Mouse (Mus musculus): Measurements from ENCODE around the gene Olfr1097. TPM values are rescaled to one million over a fixed set of nuclear protein-coding genes. Genes with fewer than 3 reads are reported as not detected.

Olfr1097 gene
- polyA plus RNA-seq (2012; rRNA removed) = not detected in 2 replicates

DNA sequence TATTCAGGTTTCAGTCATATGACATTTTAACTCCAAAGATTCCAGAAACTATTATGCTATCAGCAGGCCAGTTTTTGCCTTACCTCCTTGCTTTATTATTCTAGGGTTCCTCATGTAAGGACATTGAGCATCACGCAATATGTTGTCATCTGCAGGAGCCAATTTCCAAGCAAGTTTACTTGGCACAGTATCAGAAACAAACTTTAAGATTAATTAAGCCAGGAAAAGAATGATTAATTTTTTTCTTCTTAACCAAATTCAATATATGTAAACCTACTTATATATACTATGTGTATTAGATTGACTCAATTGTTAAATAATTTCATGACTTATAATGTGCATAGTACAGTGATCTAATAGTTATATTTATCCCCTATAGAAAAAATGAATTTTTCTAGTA is at the start of gene Olfr1097:
Gene Olfr1097 (minus strand): TSS at position 101 of the 400 bp plus-strand sequence.
- H3K36me3 ChIP-seq (ENCODE audit: control insufficient read depth, insufficient read depth, low read length) = no peaks in the 10 kb centered on the region
- no peaks in the 10 kb centered on the region for H3K27me3 ChIP-seq (ENCODE audit: control insufficient read depth, insufficient read depth, low read length)
- 89% methylated on average over 1 of the region's 1 CpGs for WGBS
- H3K4me1 ChIP-seq (ENCODE audit: control insufficient read depth, insufficient read depth, insufficient read length) = no peaks in the 10 kb centered on the region
- H3K4me3 ChIP-seq (ENCODE audit: extremely low read depth, insufficient read depth, insufficient read length) = no peak within 1 kb of the TSS
- no peak for TF ChIP-seq CTCF (IDR thresholded peaks at IDR 0.05; ENCODE audit: extremely low read depth, insufficient read depth, insufficient read length, insufficient replicate concordance)
- no peak for DNase-seq (ENCODE audit: low read depth in 1 of 2, low spot score in 2 of 2)
- no peak within 1 kb of the TSS for H3K27ac ChIP-seq (ENCODE audit: insufficient read depth, low read length)

- no peaks in the 10 kb centered on the region for H3K36me3 ChIP-seq (ENCODE audit: control insufficient read depth, insufficient read depth, low read length)
- H3K4me3 ChIP-seq (ENCODE audit: extremely low read depth, insufficient read depth, insufficient read length) = no peak overlapping the region
- no peaks in the 10 kb centered on the region for H3K27me3 ChIP-seq (ENCODE audit: control insufficient read depth, insufficient read depth, low read length)
- DNase-seq (ENCODE audit: low read depth in 1 of 2, low spot score in 2 of 2) = no peak
- no peak for TF ChIP-seq POLR2A (IDR thresholded peaks at IDR 0.05; ENCODE audit: low read depth, low read length)
- TF ChIP-seq CTCF (IDR thresholded peaks at IDR 0.05; ENCODE audit: extremely low read depth, insufficient read depth, insufficient read length, insufficient replicate concordance) = no peak
- H3K4me1 ChIP-seq (ENCODE audit: control insufficient read depth, insufficient read depth, insufficient read length) = no peaks in the 10 kb centered on the region
- no peak overlapping the region for H3K27ac ChIP-seq (ENCODE audit: insufficient read depth, low read length)
These were observed 34.5 kb upstream of the Olfr1097 start for GRCm38 (mm10) chr2:86926557-86926956.

DNA sequence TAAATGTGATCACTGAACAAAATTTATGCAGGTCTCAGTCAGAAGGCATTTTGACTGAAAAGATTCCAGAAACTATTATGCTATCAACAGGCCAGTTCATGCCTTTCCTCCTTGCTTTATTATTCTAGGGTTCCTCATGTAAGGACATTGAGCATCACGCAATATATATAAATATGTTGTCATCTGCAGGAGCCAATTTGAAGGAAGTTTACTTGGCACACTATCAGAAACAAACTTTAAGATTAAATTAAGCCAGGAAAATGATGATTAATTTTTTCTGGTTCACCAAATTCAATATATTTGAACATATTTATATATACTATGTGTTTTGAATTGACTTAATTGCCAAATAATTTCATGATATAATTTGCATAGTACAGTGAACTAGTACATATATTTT is 32.4 kb upstream of the Olfr1097 start, which contains the start of gene Olfr1098:
Gene Olfr1098 (minus strand): TSS at position 101 of the 400 bp plus-strand sequence.
- 93% methylated on average over 1 of the region's 1 CpGs for WGBS
- TF ChIP-seq CTCF (IDR thresholded peaks at IDR 0.05; ENCODE audit: extremely low read depth, insufficient read depth, insufficient read length, insufficient replicate concordance) (no peak), POLR2A (IDR thresholded peaks at IDR 0.05; ENCODE audit: low read depth, low read length) (no peak)

DNA sequence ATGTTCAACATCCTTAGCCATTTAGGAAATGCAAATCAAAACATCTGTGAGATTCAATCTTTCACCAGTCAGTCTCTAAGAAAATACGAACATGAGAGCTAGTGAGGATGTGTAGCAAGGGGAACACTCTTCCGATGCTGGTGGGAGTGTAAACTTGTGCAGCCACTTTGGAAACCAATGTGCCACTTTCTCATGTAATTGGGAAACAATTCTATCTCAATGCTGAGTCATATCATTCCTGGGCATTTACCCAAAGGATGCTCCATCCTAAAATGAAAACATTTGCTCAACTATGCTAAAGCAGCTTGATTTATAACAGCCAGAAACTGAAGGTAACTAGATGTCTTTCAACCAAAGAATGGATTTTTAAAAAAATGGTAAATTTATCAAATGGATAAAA is 13.6 kb upstream of the Olfr1097 start:
- Histone ChIP-seq H3K27ac (ENCODE audit: insufficient read depth, low read length) (no peak overlapping the region), H3K27me3 (ENCODE audit: control insufficient read depth, insufficient read depth, low read length) (no peaks in the 10 kb centered on the region), H3K4me3 (ENCODE audit: extremely low read depth, insufficient read depth, insufficient read length) (no peak overlapping the region), H3K36me3 (ENCODE audit: control insufficient read depth, insufficient read depth, low read length) (no peaks in the 10 kb centered on the region), H3K4me1 (ENCODE audit: control insufficient read depth, insufficient read depth, insufficient read length) (no peaks in the 10 kb centered on the region)
- DNase-seq (ENCODE audit: low read depth in 1 of 2, low spot score in 2 of 2) = no peak
- WGBS = 83% methylated on average over 2 of the region's 2 CpGs
- TF ChIP-seq CTCF (IDR thresholded peaks at IDR 0.05; ENCODE audit: extremely low read depth, insufficient read depth, insufficient read length, insufficient replicate concordance) (no peak), POLR2A (IDR thresholded peaks at IDR 0.05; ENCODE audit: low read depth, low read length) (no peak)

More for the DNA sequence above, 32.4 kb upstream of the Olfr1097 start, which contains the start of gene Olfr1098:
- no peaks in the 10 kb centered on the region for H3K27me3 ChIP-seq (ENCODE audit: control insufficient read depth, insufficient read depth, low read length)
- H3K36me3 ChIP-seq (ENCODE audit: control insufficient read depth, insufficient read depth, low read length) = no peaks in the 10 kb centered on the region
- H3K4me3 ChIP-seq (ENCODE audit: extremely low read depth, insufficient read depth, insufficient read length) = no peak within 1 kb of the TSS
- no peak for DNase-seq (ENCODE audit: low read depth in 1 of 2, low spot score in 2 of 2)
- no peaks in the 10 kb centered on the region for H3K4me1 ChIP-seq (ENCODE audit: control insufficient read depth, insufficient read depth, insufficient read length)
- H3K27ac ChIP-seq (ENCODE audit: insufficient read depth, low read length) = no peak within 1 kb of the TSS

- Histone ChIP-seq H3K36me3 (ENCODE audit: control insufficient read depth, insufficient read depth, low read length) (no peaks in the 10 kb centered on the region), H3K4me3 (ENCODE audit: extremely low read depth, insufficient read depth, insufficient read length) (no peak within 1 kb of the TSS), H3K4me1 (ENCODE audit: control insufficient read depth, insufficient read depth, insufficient read length) (no peaks in the 10 kb centered on the region), H3K27me3 (ENCODE audit: control insufficient read depth, insufficient read depth, low read length) (no peaks in the 10 kb centered on the region), H3K27ac (ENCODE audit: insufficient read depth, low read length) (no peak within 1 kb of the TSS)
- DNase-seq (ENCODE audit: low read depth in 1 of 2, low spot score in 2 of 2) = no peak
- no peak for TF ChIP-seq POLR2A (IDR thresholded peaks at IDR 0.05; ENCODE audit: low read depth, low read length)
- WGBS = 55% methylated on average over 1 of the region's 1 CpGs
These were observed 17.3 kb downstream of the Olfr1097 start, which contains the start of gene Gm13723 for GRCm38 (mm10) chr2:86874702-86875101. TSS of gene Gm13723 (minus strand) at chr2:86874802.

GRCm38 (mm10) chr2:86851596-86851995 is 40.4 kb downstream of the Olfr1097 start, which contains the start of gene Olfr1095:
TSS of gene Olfr1095 (minus strand) at chr2:86851696.
- no peak for TF ChIP-seq CTCF (IDR thresholded peaks at IDR 0.05; ENCODE audit: extremely low read depth, insufficient read depth, insufficient read length, insufficient replicate concordance)
- TF ChIP-seq POLR2A (IDR thresholded peaks at IDR 0.05; ENCODE audit: low read depth, low read length) = no peak
- no peaks in the 10 kb centered on the region for H3K4me1 ChIP-seq (ENCODE audit: control insufficient read depth, insufficient read depth, insufficient read length)
- no peak within 1 kb of the TSS for H3K27ac ChIP-seq (ENCODE audit: insufficient read depth, low read length)
- H3K27me3 ChIP-seq (ENCODE audit: control insufficient read depth, insufficient read depth, low read length) = no peaks in the 10 kb centered on the region
- H3K36me3 ChIP-seq (ENCODE audit: control insufficient read depth, insufficient read depth, low read length) = no peaks in the 10 kb centered on the region
- no peak for DNase-seq (ENCODE audit: low read depth in 1 of 2, low spot score in 2 of 2)
- H3K4me3 ChIP-seq (ENCODE audit: extremely low read depth, insufficient read depth, insufficient read length) = no peak within 1 kb of the TSS
- 90% methylated on average over 3 of the region's 3 CpGs for WGBS

Other genes starting within 250 kb of the Olfr1097 start
- gene Olfr1085, start 230.2 kb downstream of the Olfr1097 start, polyA plus RNA-seq (2012; rRNA removed) = not detected in 2 replicates
- gene Olfr1086, start 212.1 kb downstream of the Olfr1097 start, polyA plus RNA-seq (2012; rRNA removed) = not detected in 2 replicates
- gene Olfr1087, start 193.8 kb downstream of the Olfr1097 start, polyA plus RNA-seq (2012; rRNA removed) = not detected in 2 replicates
- gene Olfr1089, start 158.5 kb downstream of the Olfr1097 start, polyA plus RNA-seq (2012; rRNA removed) = not detected in 2 replicates
- not detected in 2 replicates for gene Olfr1090, start 133.2 kb downstream of the Olfr1097 start, polyA plus RNA-seq (2012; rRNA removed)
- not detected in 2 replicates for gene Olfr1093, start 109.7 kb downstream of the Olfr1097 start, polyA plus RNA-seq (2012; rRNA removed)
- gene Olfr141, start 82.2 kb downstream of the Olfr1097 start, polyA plus RNA-seq (2012; rRNA removed) = not detected in 2 replicates
- gene Olfr1094, start 67.6 kb downstream of the Olfr1097 start, polyA plus RNA-seq (2012; rRNA removed) = not detected in 2 replicates
- gene Olfr1095, start 40.5 kb downstream of the Olfr1097 start, polyA plus RNA-seq (2012; rRNA removed) = not detected in 2 replicates
- gene Gm13723, start 17.4 kb downstream of the Olfr1097 start, polyA plus RNA-seq (2012; rRNA removed) = not detected in 2 replicates
- gene Olfr1098, start 32.3 kb upstream of the Olfr1097 start, polyA plus RNA-seq (2012; rRNA removed) = not detected in 2 replicates
- not detected in 2 replicates for gene Olfr1099, start 68.5 kb upstream of the Olfr1097 start, polyA plus RNA-seq (2012; rRNA removed)
- gene Olfr1100, start 87.7 kb upstream of the Olfr1097 start, polyA plus RNA-seq (2012; rRNA removed) = not detected in 2 replicates
- gene Olfr1101, start 99.0 kb upstream of the Olfr1097 start, polyA plus RNA-seq (2012; rRNA removed) = not detected in 2 replicates
- not detected in 2 replicates for gene Olfr1102, start 106.2 kb upstream of the Olfr1097 start, polyA plus RNA-seq (2012; rRNA removed)
- gene Olfr1104, start 134.9 kb upstream of the Olfr1097 start, polyA plus RNA-seq (2012; rRNA removed) = not detected in 2 replicates
- not detected in 2 replicates for gene Olfr1105, start 144.3 kb upstream of the Olfr1097 start, polyA plus RNA-seq (2012; rRNA removed)
- gene Olfr1106, start 160.1 kb upstream of the Olfr1097 start, polyA plus RNA-seq (2012; rRNA removed) = not detected in 2 replicates
- gene Olfr1107, start 183.6 kb upstream of the Olfr1097 start, polyA plus RNA-seq (2012; rRNA removed) = not detected in 2 replicates
- not detected in 2 replicates for gene Olfr1109, start 203.8 kb upstream of the Olfr1097 start, polyA plus RNA-seq (2012; rRNA removed)
- not detected in 2 replicates for gene Olfr259, start 222.4 kb upstream of the Olfr1097 start, polyA plus RNA-seq (2012; rRNA removed)
- gene Olfr1110, start 248.1 kb upstream of the Olfr1097 start, polyA plus RNA-seq (2012; rRNA removed) = not detected in 2 replicates

All from spleen, adult 2 months (tissue).